Mouse (Mus musculus): ENCODE measurements around the gene Ripor2. TPM values are rescaled to one million over a fixed set of nuclear protein-coding genes. Genes with fewer than 3 reads are reported as not detected.

Gene Ripor2
- polyA plus RNA-seq, 1 experiment from 2014 or later = 3.5 TPM

GRCm38 (mm10) chr13:24778706-24779380 lies 196.9 kb downstream of the Ripor2 start:
- Histone ChIP-seq H3K9me3 (replicated peaks; ENCODE audit: control insufficient read depth, low read length) (no peaks in the 10 kb centered on the region), H3K4me3 (ENCODE audit: low read depth, low read length) (no peak overlapping the region), H3K4me1 (ENCODE audit: control insufficient read depth, insufficient read depth, low read length) (no peaks in the 10 kb centered on the region), H3K4me2 (ENCODE audit: low read depth, low read length) (no peak overlapping the region), H3K36me3 (replicated peaks; ENCODE audit: control insufficient read depth, insufficient read depth, low read depth, low read length) (no peaks in the 10 kb centered on the region), H3K27me3 (ENCODE audit: control insufficient read depth, insufficient read depth, low read length) (no peaks in the 10 kb centered on the region), H3K9ac (replicated peaks; ENCODE audit: low read length) (no peak overlapping the region), H3K27ac (replicated peaks; ENCODE audit: low read depth, low read length) (no peak overlapping the region)
- WGBS = 84% methylated on average over 8 of the region's 8 CpGs
- ATAC-seq (replicated peaks; ENCODE audit: insufficient number of reproducible peaks, low FRiP score, low TSS enrichment, low read depth) (no peak), DNase-seq (ENCODE audit: low spot score) (no peak)

GRCm38 (mm10) chr13:24781916-24782315 lies 199.9 kb downstream of the Ripor2 start:
- no peak overlapping the region for H3K4me3 ChIP-seq (ENCODE audit: low read depth, low read length)
- ATAC-seq (replicated peaks; ENCODE audit: insufficient number of reproducible peaks, low FRiP score, low TSS enrichment, low read depth) = no peak
- H3K9ac ChIP-seq (replicated peaks; ENCODE audit: low read length) = no peak overlapping the region
- no peaks in the 10 kb centered on the region for H3K36me3 ChIP-seq (replicated peaks; ENCODE audit: control insufficient read depth, insufficient read depth, low read depth, low read length)
- H3K4me2 ChIP-seq (ENCODE audit: low read depth, low read length) = no peak overlapping the region
- no peaks in the 10 kb centered on the region for H3K4me1 ChIP-seq (ENCODE audit: control insufficient read depth, insufficient read depth, low read length)
- DNase-seq (ENCODE audit: low spot score) = no peak
- H3K27me3 ChIP-seq (ENCODE audit: control insufficient read depth, insufficient read depth, low read length) = no peaks in the 10 kb centered on the region
- WGBS = 83% methylated on average over 5 of the region's 5 CpGs
- H3K9me3 ChIP-seq (replicated peaks; ENCODE audit: control insufficient read depth, low read length) = no peaks in the 10 kb centered on the region
- no peak overlapping the region for H3K27ac ChIP-seq (replicated peaks; ENCODE audit: low read depth, low read length)

Other genes starting within 250 kb of the Ripor2 start
- gene Armh2, start 159.0 kb downstream of the Ripor2 start, polyA plus RNA-seq (2014; fragmentation: Nextera tagmentation; extraction: Ambion mirVana) = not detected in 2 replicates
- 154 and 172 TPM in 2 replicates for gene Gmnn, start 179.7 kb downstream of the Ripor2 start, polyA plus RNA-seq (2014; fragmentation: Nextera tagmentation; extraction: Ambion mirVana)
- 21.0 and 21.2 TPM in 2 replicates for gene BC005537, start 219.5 kb downstream of the Ripor2 start, polyA plus RNA-seq (2014; fragmentation: Nextera tagmentation; extraction: Ambion mirVana)
- gene Acot13, start 249.4 kb downstream of the Ripor2 start, polyA plus RNA-seq (2014; fragmentation: Nextera tagmentation; extraction: Ambion mirVana) = 71.0 and 72.3 TPM in 2 replicates
- gene Tdp2, start 249.5 kb downstream of the Ripor2 start, polyA plus RNA-seq (2014; fragmentation: Nextera tagmentation; extraction: Ambion mirVana) = 75.9 and 83.7 TPM in 2 replicates